Mouse (Mus musculus): ENCODE measurements around the gene Prr36. TPM values are rescaled to one million over a fixed set of nuclear protein-coding genes. Genes with fewer than 3 reads are reported as not detected.

Gene Prr36
- polyA plus RNA-seq, 1 experiment from 2014 or later = 0.24 TPM

DNA sequence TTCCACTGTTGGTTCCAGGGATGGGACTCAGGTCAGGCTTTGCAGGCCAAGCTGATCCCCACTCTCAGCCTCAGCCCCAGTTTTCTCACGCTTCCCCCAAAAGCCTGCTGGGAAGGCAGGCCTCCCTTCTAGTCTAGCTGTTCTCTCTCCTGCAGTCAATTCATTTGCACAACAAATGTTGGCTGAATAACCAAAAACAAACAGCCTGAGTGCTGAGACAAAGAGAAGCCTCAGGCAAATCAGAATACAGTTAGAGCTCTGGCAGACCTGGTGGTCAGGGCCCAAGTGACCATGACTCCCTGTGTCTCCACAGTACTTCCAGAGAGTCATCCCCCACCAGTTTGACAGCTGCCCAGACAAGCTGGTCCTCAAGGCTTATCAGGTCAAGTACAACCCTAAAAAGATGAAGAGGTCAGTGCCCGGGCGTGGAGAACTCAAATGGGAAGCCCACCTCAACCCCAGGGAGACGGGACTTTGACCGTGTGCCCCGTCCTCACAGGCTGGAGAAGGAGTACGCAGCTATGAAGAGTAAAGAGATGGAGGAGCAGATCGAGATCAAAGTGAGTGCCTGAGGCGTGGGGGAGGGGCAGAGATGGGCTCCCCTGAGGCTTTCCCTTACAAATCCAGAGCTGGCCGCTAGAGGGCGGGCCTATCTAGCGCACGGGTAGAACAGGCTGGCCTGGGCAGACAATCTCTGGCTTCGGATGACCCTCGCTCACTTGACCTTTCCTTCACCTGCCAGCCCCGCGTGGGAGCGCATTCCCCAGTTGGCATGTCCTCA is 24.3 kb downstream of the Prr36 start:
- 12% methylated on average over 18 of the region's 18 CpGs for WGBS (ENCODE audit: insufficient replicate concordance)
- H3K27me3 ChIP-seq = no peaks in the 10 kb centered on the region
- H3K4me1 ChIP-seq (replicated peaks) = peaks cover 36% of the 10 kb centered on the region
- H3K9ac ChIP-seq = peak overlapping the region; percentile 9; the same call in 1 of the 2 replicates
- H3K4me2 ChIP-seq = peak overlapping the region; percentile 16
- no peak overlapping the region for H3K27ac ChIP-seq
- no peaks in the 10 kb centered on the region for H3K36me3 ChIP-seq
- H3K9me3 ChIP-seq (replicated peaks) = no peaks in the 10 kb centered on the region
- DNase-seq (peak; percentile 72), ATAC-seq (ENCODE audit: low read depth) (peak; percentile 39; the same call in 1 of the 2 replicates)
- H3K4me3 ChIP-seq (replicated peaks) = no peak overlapping the region

DNA sequence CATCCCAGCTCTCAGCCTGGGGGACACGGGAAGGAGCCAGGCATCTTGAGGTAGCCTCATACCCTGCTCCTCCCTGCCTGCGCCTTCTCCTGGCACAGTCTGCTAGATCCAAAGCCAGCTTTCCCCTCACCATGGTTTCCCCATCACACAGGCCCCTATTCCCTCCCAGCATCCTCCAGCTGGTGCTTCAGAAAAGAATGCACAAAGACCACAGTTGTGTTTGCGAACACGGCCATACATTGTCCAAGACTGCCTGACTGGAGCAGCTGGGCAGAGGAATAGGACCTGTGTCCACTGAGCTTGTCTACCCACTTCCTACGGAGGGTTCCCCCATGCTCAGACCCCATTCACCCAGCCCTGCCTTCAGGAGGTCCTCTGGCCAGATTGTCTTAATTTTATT is 25.0 kb downstream of the Prr36 start:
- Histone ChIP-seq H3K9ac (no peak overlapping the region), H3K27me3 (no peaks in the 10 kb centered on the region), H3K4me2 (no peak overlapping the region), H3K27ac (no peak overlapping the region), H3K36me3 (no peaks in the 10 kb centered on the region), H3K4me1 (replicated peaks) (peaks cover 43% of the 10 kb centered on the region), H3K4me3 (replicated peaks) (no peak overlapping the region), H3K9me3 (replicated peaks) (no peaks in the 10 kb centered on the region)
- WGBS (ENCODE audit: insufficient replicate concordance) = 67% methylated on average over 5 of the region's 5 CpGs
- ATAC-seq (ENCODE audit: low read depth) (no peak), DNase-seq (no peak)

DNA sequence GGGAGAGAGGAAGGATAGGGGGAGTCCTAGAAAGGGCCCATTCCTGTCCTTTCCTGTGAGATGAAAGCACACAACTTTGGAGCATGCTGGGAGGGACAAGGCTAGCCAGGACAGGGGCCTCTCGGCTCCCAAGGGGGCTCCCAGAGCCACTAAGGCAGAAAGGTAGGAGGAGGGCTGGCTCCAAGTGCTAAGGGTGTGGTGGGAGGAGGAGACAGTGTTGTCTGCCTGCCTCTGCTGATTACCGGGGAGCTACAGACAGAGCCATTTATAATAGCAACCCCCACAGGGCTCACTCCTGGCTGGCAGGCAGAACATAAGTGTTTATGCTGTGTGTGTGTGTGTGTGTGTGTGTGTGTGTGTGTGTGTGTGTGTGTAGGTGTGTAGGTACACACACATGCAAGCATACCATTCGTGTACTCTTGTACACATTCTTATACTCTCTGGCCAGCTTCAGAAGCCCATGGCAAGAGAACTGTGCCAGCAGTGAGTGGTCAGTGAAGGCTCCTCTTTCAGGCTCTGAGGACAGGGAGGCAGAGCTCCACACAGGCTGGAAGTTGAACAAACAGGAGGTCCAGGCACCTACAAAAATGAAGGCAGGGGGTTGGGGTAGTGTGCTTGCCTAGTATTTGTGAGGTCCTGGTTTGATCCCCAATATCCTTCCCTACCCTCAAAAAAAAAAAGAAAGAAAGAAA is 28.1 kb downstream of the Prr36 start:
- H3K27me3 ChIP-seq = no peaks in the 10 kb centered on the region
- peaks cover 56% of the 10 kb centered on the region for H3K4me1 ChIP-seq (replicated peaks)
- peak overlapping the region; percentile 11 for H3K4me3 ChIP-seq (replicated peaks)
- peak; percentile 97 for ATAC-seq (ENCODE audit: low read depth)
- H3K36me3 ChIP-seq = no peaks in the 10 kb centered on the region
- DNase-seq = peak; percentile 68
- H3K27ac ChIP-seq = peak overlapping the region; percentile 86
- H3K9me3 ChIP-seq (replicated peaks) = no peaks in the 10 kb centered on the region
- WGBS (ENCODE audit: insufficient replicate concordance) = 16% methylated on average over 3 of the region's 3 CpGs
- H3K9ac ChIP-seq = peak overlapping the region; percentile 65
- peak overlapping the region; percentile 59 for H3K4me2 ChIP-seq

DNA sequence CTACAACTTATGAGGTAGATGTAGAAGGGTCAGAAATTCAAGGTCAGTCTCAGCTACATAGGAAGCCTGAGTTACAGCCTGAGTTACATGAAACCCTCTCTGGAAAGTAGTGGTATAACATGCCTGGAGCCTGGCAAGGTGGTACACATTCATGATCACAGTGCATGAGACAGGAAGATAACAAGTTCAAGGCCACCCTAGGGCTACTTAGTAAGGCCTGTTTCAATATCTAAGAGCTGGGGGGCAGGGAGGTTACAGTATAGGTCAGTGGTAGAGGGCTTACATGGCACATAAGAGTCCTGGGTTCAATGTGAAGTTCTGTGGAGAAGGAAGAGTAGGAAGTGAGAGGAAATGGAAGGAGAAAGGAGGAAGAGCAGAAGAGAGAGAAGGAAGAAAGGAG is 28.7 kb downstream of the Prr36 start:
- no peaks in the 10 kb centered on the region for H3K36me3 ChIP-seq
- ATAC-seq (ENCODE audit: low read depth) (peak; percentile 53), DNase-seq (no peak)
- peak overlapping the region; percentile 11; the same call in 1 of the 2 replicates for H3K4me3 ChIP-seq (replicated peaks)
- H3K9me3 ChIP-seq (replicated peaks) = no peaks in the 10 kb centered on the region
- H3K27me3 ChIP-seq = no peaks in the 10 kb centered on the region
- peak overlapping the region; percentile 59 for H3K4me2 ChIP-seq
- peaks cover 54% of the 10 kb centered on the region for H3K4me1 ChIP-seq (replicated peaks)
- H3K27ac ChIP-seq = peak overlapping the region; percentile 86
- peak overlapping the region; percentile 65 for H3K9ac ChIP-seq

DNA sequence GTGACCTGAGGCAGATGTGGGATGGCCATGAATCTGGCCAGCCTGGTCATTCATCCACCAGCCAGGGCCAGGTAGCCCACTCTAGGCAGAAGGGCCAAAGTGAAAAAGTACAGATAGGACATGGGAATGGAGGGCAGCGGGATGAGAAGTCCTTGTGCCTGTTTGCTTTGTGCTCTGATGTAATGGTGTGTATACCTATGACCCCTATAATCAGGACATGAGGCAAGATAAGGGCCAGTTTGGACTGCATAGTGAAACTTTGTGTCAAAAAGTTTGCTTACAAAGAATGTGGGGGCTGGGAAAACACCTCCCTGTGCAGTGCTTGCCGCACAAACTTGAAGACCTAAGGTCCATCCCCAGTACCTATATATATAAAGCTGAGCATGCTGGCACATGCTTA is 31.1 kb downstream of the Prr36 start:
- Histone ChIP-seq H3K9ac (no peak overlapping the region), H3K36me3 (no peaks in the 10 kb centered on the region; the same call in 1 of the 2 replicates), H3K4me2 (no peak overlapping the region), H3K27me3 (no peaks in the 10 kb centered on the region), H3K4me1 (replicated peaks) (peaks cover 43% of the 10 kb centered on the region), H3K9me3 (replicated peaks) (no peaks in the 10 kb centered on the region), H3K4me3 (replicated peaks) (no peak overlapping the region), H3K27ac (peak overlapping the region; percentile 55)
- DNase-seq (no peak), ATAC-seq (ENCODE audit: low read depth) (0 out of 2 replicates have a peak, but pooled peaks have one; percentile 4)
- 72% methylated on average over 2 of the region's 2 CpGs for WGBS (ENCODE audit: insufficient replicate concordance)

DNA sequence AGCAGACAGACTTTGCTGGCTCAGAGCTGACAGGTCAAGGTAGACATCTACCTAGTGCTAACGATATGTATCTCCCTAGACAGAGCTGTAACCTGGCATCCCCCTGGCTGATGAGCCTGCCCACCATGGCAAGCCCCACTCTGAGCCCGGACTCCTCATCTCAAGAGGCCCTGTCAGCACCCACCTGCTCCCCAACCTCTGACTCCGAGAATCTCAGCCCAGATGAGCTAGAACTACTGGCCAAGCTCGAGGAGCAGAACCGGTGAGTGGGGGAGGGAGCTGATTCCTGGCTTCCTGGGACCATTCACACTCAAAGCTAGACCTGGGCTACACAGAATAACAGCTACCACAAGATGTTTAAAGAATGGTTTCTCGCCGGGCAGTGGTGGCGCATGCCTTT is 33.9 kb downstream of the Prr36 start:
- Histone ChIP-seq H3K9me3 (replicated peaks) (no peaks in the 10 kb centered on the region), H3K36me3 (no peaks in the 10 kb centered on the region; the same call in 1 of the 2 replicates), H3K9ac (no peak overlapping the region), H3K27ac (no peak overlapping the region), H3K4me3 (replicated peaks) (no peak overlapping the region), H3K4me2 (no peak overlapping the region), H3K27me3 (no peaks in the 10 kb centered on the region), H3K4me1 (replicated peaks) (peaks cover 24% of the 10 kb centered on the region)
- DNase-seq = no peak
- 74% methylated on average over 8 of the region's 8 CpGs for WGBS (ENCODE audit: insufficient replicate concordance)
- no peak for ATAC-seq (ENCODE audit: low read depth)

DNA sequence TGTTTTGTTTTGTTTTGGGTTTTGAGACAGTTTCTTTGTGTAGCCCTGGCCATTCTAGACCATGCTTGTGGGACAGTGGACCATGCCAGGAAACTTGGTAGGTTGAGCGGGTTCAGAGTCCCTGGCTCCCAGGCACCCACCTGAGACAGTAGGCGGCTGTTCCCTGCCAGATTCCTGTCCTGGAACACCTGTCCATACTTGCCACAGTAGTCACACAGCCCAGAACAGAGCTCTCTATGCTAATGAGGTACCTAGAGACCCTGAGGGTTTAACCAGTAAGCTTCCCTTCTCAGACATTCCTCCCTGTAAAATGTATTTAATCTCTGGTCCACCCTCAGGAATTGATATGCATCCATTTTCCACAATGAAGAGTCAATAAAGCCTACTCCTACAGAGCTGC is 43.2 kb downstream of the Prr36 start:
- no peak overlapping the region for H3K4me3 ChIP-seq (replicated peaks)

DNA sequence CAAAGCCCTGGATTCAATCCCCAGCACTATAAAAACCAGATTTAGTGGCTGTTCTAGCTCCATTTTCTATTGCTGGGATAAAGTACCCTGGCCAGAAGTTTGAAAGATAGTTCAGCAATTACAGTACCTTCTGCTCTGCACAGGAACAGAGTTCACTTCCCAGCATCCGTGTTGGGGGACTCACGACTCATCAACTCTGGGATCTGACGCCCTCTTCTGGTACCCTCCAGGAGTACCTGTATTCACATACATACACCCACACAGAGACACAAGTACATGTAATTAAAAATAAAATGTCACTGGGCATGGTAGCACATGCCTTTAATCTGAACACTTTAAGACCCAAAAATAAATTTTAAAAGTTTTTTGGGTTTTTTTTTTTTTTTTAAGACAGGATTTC is 44.8 kb downstream of the Prr36 start:
- WGBS (ENCODE audit: insufficient replicate concordance) = 49% methylated on average over 3 of the region's 3 CpGs
- H3K27ac ChIP-seq = no peak overlapping the region
- no peaks in the 10 kb centered on the region for H3K27me3 ChIP-seq
- no peak overlapping the region for H3K4me3 ChIP-seq (replicated peaks)
- no peaks in the 10 kb centered on the region for H3K9me3 ChIP-seq (replicated peaks)
- peaks cover 21% of the 10 kb centered on the region for H3K4me1 ChIP-seq (replicated peaks)
- DNase-seq (no peak), ATAC-seq (ENCODE audit: low read depth) (no peak)
- no peak overlapping the region for H3K4me2 ChIP-seq
- H3K36me3 ChIP-seq = no peaks in the 10 kb centered on the region
- no peak overlapping the region for H3K9ac ChIP-seq

More for the DNA sequence above, 43.2 kb downstream of the Prr36 start:
- Histone ChIP-seq H3K4me1 (replicated peaks) (peaks cover 11% of the 10 kb centered on the region), H3K36me3 (no peaks in the 10 kb centered on the region), H3K9ac (no peak overlapping the region), H3K27me3 (no peaks in the 10 kb centered on the region), H3K9me3 (replicated peaks) (no peaks in the 10 kb centered on the region), H3K27ac (no peak overlapping the region), H3K4me2 (no peak overlapping the region)
- WGBS (ENCODE audit: insufficient replicate concordance) = 55% methylated on average over 2 of the region's 2 CpGs
- ATAC-seq (ENCODE audit: low read depth) (no peak), DNase-seq (no peak)

DNA sequence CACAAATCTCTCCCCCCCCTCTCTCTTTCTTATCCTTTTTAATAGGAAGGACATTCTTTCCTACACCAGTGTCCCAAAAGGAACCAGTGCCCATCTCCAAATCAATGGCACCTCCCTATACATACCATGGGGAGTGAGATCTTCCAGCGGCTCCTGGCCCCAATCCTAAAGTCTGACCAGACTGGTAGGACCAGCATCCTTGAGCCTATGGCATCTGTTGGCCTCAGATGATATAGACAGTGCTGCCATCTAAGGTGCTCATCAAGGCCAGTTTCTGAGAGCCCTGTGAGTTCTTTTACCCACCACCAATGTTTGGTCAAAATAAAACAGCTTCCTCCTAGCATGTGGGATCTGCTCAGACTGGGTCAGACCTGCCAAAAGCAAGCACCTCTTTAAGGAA is 49.3 kb downstream of the Prr36 start:
- Histone ChIP-seq H3K4me2 (no peak overlapping the region), H3K4me3 (replicated peaks) (no peak overlapping the region), H3K4me1 (replicated peaks) (peaks cover 37% of the 10 kb centered on the region), H3K27ac (no peak overlapping the region), H3K36me3 (no peaks in the 10 kb centered on the region), H3K9me3 (replicated peaks) (no peaks in the 10 kb centered on the region), H3K27me3 (no peaks in the 10 kb centered on the region), H3K9ac (no peak overlapping the region)
- DNase-seq (no peak), ATAC-seq (ENCODE audit: low read depth) (no peak)
- 82% methylated on average over 1 of the region's 1 CpGs for WGBS (ENCODE audit: insufficient replicate concordance)

DNA sequence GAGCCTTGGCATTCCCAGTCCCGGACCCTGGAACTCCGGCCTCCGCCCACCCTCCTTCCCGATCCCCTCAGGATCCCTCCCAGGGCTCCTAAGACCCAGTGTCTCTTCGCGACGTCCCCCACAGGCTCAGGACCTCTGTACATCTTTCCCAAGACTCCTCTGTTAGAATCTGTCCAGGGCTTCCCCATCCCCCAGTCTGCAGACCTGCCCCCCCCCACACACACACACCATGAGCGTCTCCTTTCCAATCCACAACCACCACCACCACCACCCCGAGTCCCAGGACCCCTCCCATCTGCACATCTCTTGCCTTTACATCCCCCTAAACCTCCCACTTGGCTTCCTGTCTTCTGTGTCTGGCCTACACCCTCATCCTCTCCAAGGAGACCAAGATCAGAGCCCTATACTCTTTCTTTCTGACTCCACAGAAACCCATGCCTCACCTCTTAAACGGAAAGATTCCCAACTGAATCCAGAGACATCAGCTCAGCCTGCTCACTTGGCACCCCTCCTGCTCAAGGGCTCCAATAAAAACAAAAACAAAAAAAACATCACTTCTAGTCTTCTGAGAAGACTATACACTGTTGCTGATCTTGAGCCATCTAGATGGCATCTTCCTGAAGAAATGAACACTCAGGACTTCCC is 50.3 kb downstream of the Prr36 start:
- Histone ChIP-seq H3K36me3 (no peaks in the 10 kb centered on the region), H3K4me2 (peak overlapping the region; percentile 98), H3K27me3 (no peaks in the 10 kb centered on the region), H3K4me1 (replicated peaks) (peaks cover 37% of the 10 kb centered on the region), H3K27ac (0 out of 2 replicates have a peak overlapping the region, but pooled peaks have one; percentile 43), H3K9ac (peak overlapping the region; percentile 86), H3K9me3 (replicated peaks) (no peaks in the 10 kb centered on the region), H3K4me3 (replicated peaks) (peak overlapping the region; percentile 85)
- WGBS (ENCODE audit: insufficient replicate concordance) = 17% methylated on average over 10 of the region's 10 CpGs
- ATAC-seq (ENCODE audit: low read depth) (no peak), DNase-seq (no peak)

Measured in liver, embryonic 13.5 days (tissue).